Mouse (Mus musculus) heart, adult 2 months (tissue): ENCODE results near the gene Gm45234. TPM values are rescaled to one million over a fixed set of nuclear protein-coding genes. Genes with fewer than 3 reads are reported as not detected.

Experiments
- DNase-seq, 2 experiments: peaks; one replicate each; pipeline ENCODE4 v3.0.0; 2021
- H3K27ac ChIP-seq: fragments of 200-600 bp; 2 replicates; pipeline ENCODE4 v1.8.1; 2022
- H3K27me3 ChIP-seq: fragments of 200-500 bp; 2 replicates; pipeline ENCODE4 v1.6.1; 2012; ENCODE audit warnings: mild to moderate bottlenecking, low read length, inconsistent platforms, mixed read lengths; ENCODE audit not compliant: control insufficient read depth, insufficient read depth
- H3K36me3 ChIP-seq: fragments of 200-500 bp; 2 replicates; pipeline ENCODE4 v1.6.1; 2012; ENCODE audit warnings: low read length, inconsistent platforms; ENCODE audit not compliant: control insufficient read depth, insufficient read depth
- H3K4me1 ChIP-seq: fragments of 200-500 bp; 2 replicates; pipeline ENCODE4 v1.6.1; 2011; ENCODE audit warnings: low read length; ENCODE audit not compliant: control insufficient read depth, insufficient read depth
- H3K4me3 ChIP-seq: fragments of 200-600 bp; 2 replicates; pipeline ENCODE4 v1.8.1; 2022
- H3K79me2 ChIP-seq: fragments of 200-500 bp; replicated peaks from 2 replicates; pipeline ENCODE4 v1.6.1; 2012; ENCODE audit warnings: mild to moderate bottlenecking, inconsistent platforms, low read length, moderate library complexity, mixed read lengths; ENCODE audit not compliant: control insufficient read depth, insufficient read depth
- H3K9ac ChIP-seq: fragments of 200-500 bp; 2 replicates; pipeline ENCODE4 v1.6.1; 2012; ENCODE audit warnings: low read depth, mild to moderate bottlenecking, control low read depth, inconsistent platforms, low read length, mixed read lengths
- CTCF ChIP-seq: fragments of 200-600 bp; IDR thresholded peaks from 2 replicates; pipeline ENCODE4 v1.8.1; 2022; ENCODE audit warnings: antibody characterized with exemption, mild to moderate bottlenecking, moderate library complexity
- EP300 ChIP-seq: fragments of 200-500 bp; IDR thresholded peaks from 2 replicates; pipeline ENCODE4 v1.6.1; 2011; ENCODE audit warnings: low read depth, low read length, control low read depth; ENCODE audit not compliant: insufficient read depth
- POLR2A ChIP-seq: fragments of 200-500 bp; IDR thresholded peaks from 2 replicates; pipeline ENCODE4 v1.6.1; 2011; ENCODE audit warnings: mild to moderate bottlenecking, low read depth, low read length, control low read depth; ENCODE audit not compliant: insufficient read depth
- WGBS: fragments of 180-500 bp; shearing (Covaris S2); methylation state at CpG from one replicate; pipeline ENCODE4 v1.1.7; 2018; 5-methylcytosine and 5-hydroxymethylcytosine counted together
- intact Hi-C: fragments of 180-260 bp; cut with DNase I; formaldehyde crosslinking; loops from one replicate; pipeline ENCODE4 v1.15.1; 2025
- polyA plus RNA-seq: library from polyadenylated mRNA; depleted of rRNA; stranded (reverse); fragments of >200 nt; gene quantifications from 2 replicates; pipeline ENCODE4 v1.2.3, GENCODE M21; 2012
- total RNA-seq, 2 experiments: library from RNA; stranded (reverse); gene quantifications; 2 replicates each; pipeline ENCODE4 v1.2.3; 2021

Gm45234 gene
- total and polyA plus RNA-seq, 3 experiments, result 1.9 TPM; not detected in 2

GRCm38 (mm10) chr6:124701338-124701737 is 54.5 kb downstream of the Gm45234 start:
- no peaks in the 10 kb centered on the region for H3K79me2 ChIP-seq
- peaks cover 11% of the 10 kb centered on the region; the same call in 1 of the 2 replicates for H3K4me1 ChIP-seq
- H3K4me3 ChIP-seq, result no peak overlapping the region
- H3K9ac ChIP-seq, result no peak overlapping the region
- H3K27ac ChIP-seq, result no peak overlapping the region
- TF ChIP-seq CTCF, result peak; percentile 39
- TF ChIP-seq POLR2A, result no peak
- TF ChIP-seq EP300, result no peak
- WGBS, result 76% methylated on average over 8 of the region's 8 CpGs
- H3K27me3 ChIP-seq, result no peaks in the 10 kb centered on the region
- H3K36me3 ChIP-seq, result peaks cover 2% of the 10 kb centered on the region
- no peak for DNase-seq
- intact Hi-C loops, result loop anchor here (5.0 kb wide), 1 partner anchor 106 kb away; the partner anchor contains the start of gene Spsb2

GRCm38 (mm10) chr6:124699962-124700610 is 55.7 kb downstream of the Gm45234 start:
- TF ChIP-seq CTCF (no peak), POLR2A (no peak), EP300 (0 out of 2 replicates have a peak, but pooled peaks have one; percentile 70)
- Histone ChIP-seq H3K27ac (peak overlapping the region; percentile 66), H3K9ac (no peak overlapping the region), H3K27me3 (no peaks in the 10 kb centered on the region), H3K36me3 (peaks cover 2% of the 10 kb centered on the region; the same call in 1 of the 2 replicates), H3K79me2 (no peaks in the 10 kb centered on the region), H3K4me1 (peaks cover 9% of the 10 kb centered on the region; the same call in 1 of the 2 replicates), H3K4me3 (no peak overlapping the region)
- DNase-seq, result peak; percentile 75 to 87
- 63% methylated on average over 11 of the region's 11 CpGs for WGBS
- intact Hi-C loops, result loop anchor here (5.0 kb wide), 1 partner anchor 107 kb away; the partner anchor contains the start of gene Spsb2

GRCm38 (mm10) chr6:124699366-124699765 is 56.5 kb downstream of the Gm45234 start:
- no peaks in the 10 kb centered on the region for H3K27me3 ChIP-seq
- H3K4me3 ChIP-seq, result no peak overlapping the region
- H3K79me2 ChIP-seq, result no peaks in the 10 kb centered on the region
- H3K9ac ChIP-seq, result no peak overlapping the region
- no peak overlapping the region; the same call in 1 of the 2 replicates for H3K27ac ChIP-seq
- H3K36me3 ChIP-seq, result peaks cover 2% of the 10 kb centered on the region; the same call in 1 of the 2 replicates
- H3K4me1 ChIP-seq, result peaks cover 13% of the 10 kb centered on the region
- intact Hi-C loops, result no loop called here
- no peak for DNase-seq
- 93% methylated on average over 4 of the region's 4 CpGs for WGBS
- TF ChIP-seq EP300 (no peak), CTCF (no peak), POLR2A (no peak)

- 87% methylated on average over 6 of the region's 6 CpGs for WGBS
- TF ChIP-seq EP300 (no peak), POLR2A (no peak), CTCF (no peak)
- DNase-seq, result no peak
- H3K9ac ChIP-seq, result no peak overlapping the region
- H3K36me3 ChIP-seq, result peaks cover 2% of the 10 kb centered on the region; the same call in 1 of the 2 replicates
- no peak overlapping the region for H3K4me3 ChIP-seq
- H3K27me3 ChIP-seq, result no peaks in the 10 kb centered on the region
- no peak overlapping the region for H3K27ac ChIP-seq
- intact Hi-C loops, result no loop called here
- H3K4me1 ChIP-seq, result peaks cover 16% of the 10 kb centered on the region
- H3K79me2 ChIP-seq, result no peaks in the 10 kb centered on the region
These were observed 57.1 kb downstream of the Gm45234 start for GRCm38 (mm10) chr6:124698751-124699150.

GRCm38 (mm10) chr6:124696441-124697150 is 59.2 kb downstream of the Gm45234 start:
- H3K9ac ChIP-seq, result no peak overlapping the region
- intact Hi-C loops, result no loop called here
- H3K4me1 ChIP-seq, result peaks cover 20% of the 10 kb centered on the region
- peak overlapping the region; percentile 42 for H3K27ac ChIP-seq
- peaks cover 2% of the 10 kb centered on the region; the same call in 1 of the 2 replicates for H3K36me3 ChIP-seq
- 60% methylated on average over 7 of the region's 7 CpGs for WGBS
- no peak for TF ChIP-seq POLR2A
- TF ChIP-seq EP300, result no peak
- no peak for TF ChIP-seq CTCF
- no peak for DNase-seq
- no peak overlapping the region for H3K4me3 ChIP-seq
- H3K79me2 ChIP-seq, result no peaks in the 10 kb centered on the region
- no peaks in the 10 kb centered on the region for H3K27me3 ChIP-seq

- TF ChIP-seq EP300 (0 out of 2 replicates have a peak, but pooled peaks have one; percentile 66), POLR2A (no peak)
- intact Hi-C loops, result no loop called here
- Histone ChIP-seq H3K27ac (peak overlapping the region; percentile 86), H3K4me1 (peaks cover 16% of the 10 kb centered on the region), H3K79me2 (no peaks in the 10 kb centered on the region), H3K27me3 (no peaks in the 10 kb centered on the region), H3K4me3 (no peak overlapping the region), H3K9ac (no peak overlapping the region), H3K36me3 (no peaks in the 10 kb centered on the region)
- peak; percentile 73 to 85 for DNase-seq
- 59% methylated on average over 15 of the region's 15 CpGs for WGBS
These were observed 61.5 kb downstream of the Gm45234 start for GRCm38 (mm10) chr6:124694166-124694955.
